Mouse (Mus musculus) CD4-positive, CD25-positive, alpha-beta regulatory T cell, adult 2 months (primary cell): Measurements from ENCODE around the gene Hoxc10.

Experiments
- DNase-seq: peaks from one replicate; pipeline ENCODE4 v3.0.0-alpha.2; 2012; ENCODE audit warnings: low read depth, low spot score

The Hoxc10 gene

GRCm38 (mm10) chr15:102988078-102988477 lies 21.5 kb downstream of the Hoxc10 start:
- DNase-seq: no peak

DNA sequence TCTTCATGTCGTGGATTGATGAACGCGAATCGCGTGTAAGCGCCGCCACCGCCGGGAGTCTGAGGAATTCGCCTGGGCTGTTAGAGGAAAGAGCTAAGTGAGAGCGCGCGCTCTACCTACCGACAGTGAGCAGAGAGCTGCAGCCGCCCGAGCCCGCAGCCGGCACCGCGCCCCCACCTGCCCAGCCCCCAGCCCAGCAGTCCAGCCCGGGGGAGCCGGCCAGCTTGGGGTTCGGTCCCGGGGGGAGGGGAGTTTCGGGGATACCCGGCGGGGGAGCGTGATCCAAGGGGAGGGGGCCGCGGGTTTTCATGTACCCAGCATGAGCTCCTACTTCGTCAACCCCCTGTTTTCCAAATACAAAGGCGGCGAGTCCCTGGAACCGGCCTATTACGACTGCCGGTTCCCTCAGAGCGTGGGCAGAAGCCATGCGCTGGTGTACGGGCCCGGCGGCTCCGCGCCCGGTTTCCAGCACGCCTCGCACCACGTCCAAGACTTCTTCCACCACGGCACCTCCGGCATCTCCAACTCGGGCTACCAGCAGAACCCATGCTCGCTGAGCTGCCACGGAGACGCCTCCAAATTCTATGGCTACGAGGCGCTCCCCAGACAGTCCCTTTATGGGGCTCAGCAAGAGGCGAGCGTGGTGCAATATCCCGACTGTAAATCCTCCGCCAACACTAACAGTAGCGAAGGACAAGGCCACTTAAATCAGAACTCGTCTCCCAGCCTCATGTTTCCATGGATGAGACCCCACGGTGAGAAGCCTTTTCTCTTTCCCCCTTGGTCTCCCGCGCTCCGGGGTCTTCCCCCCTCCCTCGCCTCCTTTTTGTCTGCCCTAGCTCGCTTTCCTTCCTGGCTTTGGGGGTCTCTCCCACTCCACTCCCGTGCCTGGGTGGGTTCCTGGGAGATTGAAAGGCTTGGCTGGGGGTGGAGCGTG lies 24.1 kb downstream of the Hoxc10 start, which contains the start of gene Hoxc8:
TSS of gene Hoxc8 (plus strand) at position 147 of the 937 bp plus-strand sequence.
- DNase-seq: no peak

- no peak for DNase-seq
Measured at GRCm38 (mm10) chr15:102991782-102992181, 25.2 kb downstream of the Hoxc10 start.

DNA sequence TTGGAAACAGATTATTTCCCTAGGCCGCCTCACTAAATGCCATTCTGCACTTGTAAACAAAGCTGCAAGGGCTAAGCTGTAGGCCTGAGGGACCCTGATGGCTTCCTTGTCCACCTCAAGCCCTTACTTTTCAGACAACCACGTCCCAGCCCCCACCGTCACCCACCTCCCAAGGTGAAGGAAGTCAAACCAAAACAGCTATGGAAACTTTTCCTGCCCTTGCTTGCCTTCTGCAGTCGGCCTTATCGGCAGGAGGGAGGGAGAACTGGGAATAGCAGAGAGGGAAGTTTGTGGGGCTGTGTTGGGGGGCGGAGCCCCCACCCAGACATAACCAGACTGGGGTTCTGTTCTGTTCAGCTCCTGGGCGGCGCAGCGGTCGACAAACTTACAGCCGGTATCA lies 25.6 kb downstream of the Hoxc10 start:
- DNase-seq: no peak

DNA sequence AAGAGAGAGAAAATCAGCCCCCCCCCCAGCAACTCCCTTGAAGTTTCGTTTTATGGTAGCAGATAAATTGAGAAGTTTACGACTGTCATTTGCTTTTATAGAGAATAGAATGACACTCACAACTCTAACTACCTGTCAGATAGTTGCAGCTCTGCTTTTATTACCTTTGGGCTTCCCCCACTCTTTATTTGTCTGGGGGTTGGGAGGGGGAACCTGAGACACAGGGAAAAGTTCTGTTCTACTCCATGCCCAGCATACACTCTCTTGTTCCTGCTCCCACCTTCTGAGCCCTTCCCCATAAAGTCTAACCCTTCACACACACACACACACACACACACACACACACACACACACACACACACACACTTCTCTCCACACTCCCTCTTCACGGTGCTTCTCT lies 26.3 kb downstream of the Hoxc10 start:
- no peak for DNase-seq

DNA sequence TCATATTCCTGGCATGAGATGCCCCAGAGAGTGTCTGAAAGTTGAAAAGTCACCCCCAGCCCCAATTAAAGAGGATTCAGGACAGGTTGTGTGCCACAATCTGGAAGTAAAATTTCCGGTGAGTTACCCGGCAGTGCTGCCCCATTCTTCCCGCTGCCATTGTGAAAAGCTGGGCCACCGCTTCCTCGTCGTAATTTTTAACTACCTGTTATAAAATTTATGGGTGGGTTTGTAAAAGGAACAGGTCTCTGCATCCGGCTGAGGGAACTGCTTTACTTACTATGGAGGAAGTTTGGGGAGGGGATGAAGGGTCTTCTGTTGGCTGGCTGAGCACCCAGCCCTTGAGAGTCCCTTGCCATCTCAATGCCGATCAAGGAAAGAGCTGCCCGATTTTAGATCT lies 30.0 kb downstream of the Hoxc10 start:
- DNase-seq: no peak

- DNase-seq: no peak
Measured at GRCm38 (mm10) chr15:102997431-102997830, 30.8 kb downstream of the Hoxc10 start.

DNA sequence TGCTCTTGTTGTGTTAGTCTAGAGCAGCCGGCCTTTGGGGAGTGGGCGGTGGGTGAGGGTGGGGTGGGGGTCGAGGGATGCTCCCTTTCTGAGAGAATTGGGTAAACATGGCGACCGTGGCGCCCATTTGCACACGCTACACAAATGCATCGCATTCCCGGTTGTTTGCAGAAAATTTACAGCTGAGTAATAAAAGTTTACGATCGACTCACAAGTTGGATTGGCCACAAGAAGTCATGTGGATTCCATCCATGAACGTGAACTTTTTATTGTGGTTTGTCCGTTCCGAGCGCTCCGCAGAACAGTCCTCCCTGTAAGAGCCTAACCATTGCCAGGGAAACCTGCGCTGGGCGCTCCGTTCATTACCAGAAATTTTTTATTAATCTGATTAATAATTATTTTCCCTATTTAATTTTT lies 31.4 kb downstream of the Hoxc10 start, which contains the start of gene Hoxc6:
TSS of gene Hoxc6 (plus strand) at position 319 of the 417 bp plus-strand sequence.
- no peak for DNase-seq

DNA sequence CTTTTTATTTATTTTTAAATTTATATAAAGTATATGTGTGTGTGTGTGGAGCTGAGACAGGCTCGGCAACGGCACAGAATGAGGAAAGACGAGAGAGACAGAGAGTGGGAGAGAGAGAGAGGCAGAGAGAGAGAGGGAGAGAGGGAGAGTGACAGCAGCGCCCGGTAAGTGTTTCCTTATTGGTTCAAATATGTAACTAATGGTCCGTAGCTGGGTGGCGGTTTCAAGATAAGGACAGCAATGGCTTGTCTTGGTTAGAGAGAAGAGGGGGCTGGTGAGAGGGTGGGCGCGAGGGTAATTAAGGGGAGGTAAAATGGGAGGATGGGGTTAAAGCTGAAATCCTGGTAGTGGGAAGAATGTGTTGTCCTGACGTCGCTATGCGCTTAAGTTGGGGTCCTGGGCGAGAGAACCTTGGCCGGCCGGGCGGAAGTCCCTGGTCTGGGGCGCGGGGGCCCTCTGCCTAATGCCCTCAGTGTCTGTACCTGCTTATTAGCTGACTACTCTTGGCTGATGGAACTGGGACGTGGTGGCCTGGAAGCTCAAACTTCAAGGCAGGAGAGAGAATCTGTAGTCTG lies 32.1 kb downstream of the Hoxc10 start:
- no peak for DNase-seq

DNA sequence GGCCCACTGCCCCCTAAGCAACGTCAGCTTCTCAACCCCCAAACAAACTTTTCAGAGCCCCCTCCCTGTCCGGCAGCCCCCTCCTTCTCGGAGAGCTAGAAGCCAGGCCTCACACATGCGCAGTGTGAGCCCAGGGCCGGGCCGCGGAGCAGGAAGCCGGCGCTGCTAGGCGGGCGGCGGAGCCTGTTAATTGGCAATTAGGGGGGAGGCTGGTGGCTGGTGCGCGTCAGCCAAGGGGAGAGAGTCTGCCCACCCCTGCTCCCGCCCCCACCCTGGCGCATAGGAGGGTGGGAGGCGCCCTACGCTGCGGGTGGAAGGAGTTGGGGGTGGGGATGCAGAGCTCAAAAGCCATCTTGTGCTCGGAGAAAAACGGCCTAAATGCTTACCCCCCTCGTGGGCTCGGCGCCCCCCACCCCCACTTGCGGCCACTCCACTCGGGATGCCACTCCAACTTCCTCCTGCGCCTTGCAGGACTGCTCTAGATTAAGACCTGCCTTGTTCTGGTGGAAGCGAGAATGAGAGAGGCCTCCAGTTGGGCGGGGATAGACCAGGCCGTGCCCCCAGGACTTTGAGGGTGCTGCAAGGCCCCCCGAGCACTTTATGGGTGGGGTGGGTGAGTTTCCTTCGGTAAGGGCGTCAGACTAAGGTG lies 32.7 kb downstream of the Hoxc10 start:
- DNase-seq: peak; percentile 83

GRCm38 (mm10) chr15:102999955-103000354 lies 33.4 kb downstream of the Hoxc10 start:
- no peak for DNase-seq

DNA sequence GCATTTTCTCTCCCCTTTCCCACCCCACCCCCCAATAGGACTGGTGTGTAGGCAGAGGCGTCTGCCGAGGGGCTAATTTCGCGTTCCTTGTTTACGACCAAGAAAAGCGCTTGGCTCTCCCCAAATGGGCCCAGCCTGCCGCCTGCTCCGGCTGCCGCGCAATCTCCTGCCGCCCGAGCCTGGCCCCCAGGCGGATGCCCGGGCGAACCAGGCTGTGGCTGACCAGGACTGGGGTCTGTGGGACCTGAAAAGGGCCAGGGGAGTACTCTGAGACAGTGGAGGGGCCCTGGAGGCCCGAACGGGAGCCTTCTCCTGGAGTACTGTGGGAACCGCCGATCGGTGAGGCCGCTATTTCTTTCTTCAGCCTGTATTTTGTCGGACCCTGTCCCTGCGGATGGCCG lies 33.9 kb downstream of the Hoxc10 start:
- DNase-seq: no peak

- no peak for DNase-seq
Measured at GRCm38 (mm10) chr15:103001370-103001769, 34.8 kb downstream of the Hoxc10 start.

GRCm38 (mm10) chr15:103002156-103002555 lies 35.6 kb downstream of the Hoxc10 start:
- no peak for DNase-seq

GRCm38 (mm10) chr15:103002821-103003448 lies 36.3 kb downstream of the Hoxc10 start:
- no peak for DNase-seq

GRCm38 (mm10) chr15:103005308-103005707 lies 38.7 kb downstream of the Hoxc10 start:
- DNase-seq: no peak

DNA sequence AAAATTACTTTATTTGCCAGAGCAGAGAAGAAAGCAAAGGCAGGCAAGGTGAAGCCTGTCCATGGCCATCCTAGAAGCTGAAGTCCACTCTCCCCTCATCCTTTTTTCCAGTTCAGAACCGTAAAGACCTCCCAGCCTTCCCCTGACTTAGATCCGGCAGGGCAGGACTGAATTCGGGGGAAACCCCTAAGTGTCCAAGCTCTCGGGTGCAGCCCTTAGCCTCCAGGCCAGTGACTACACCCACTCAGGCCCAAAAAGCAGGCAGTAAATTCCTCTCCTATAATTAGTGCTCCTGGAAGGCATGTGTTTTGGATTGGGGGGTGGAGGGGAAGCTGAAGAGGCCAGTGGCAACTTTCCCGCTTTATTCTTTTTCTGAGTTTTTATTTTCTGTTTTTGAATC lies 39.2 kb downstream of the Hoxc10 start:
- no peak for DNase-seq

DNA sequence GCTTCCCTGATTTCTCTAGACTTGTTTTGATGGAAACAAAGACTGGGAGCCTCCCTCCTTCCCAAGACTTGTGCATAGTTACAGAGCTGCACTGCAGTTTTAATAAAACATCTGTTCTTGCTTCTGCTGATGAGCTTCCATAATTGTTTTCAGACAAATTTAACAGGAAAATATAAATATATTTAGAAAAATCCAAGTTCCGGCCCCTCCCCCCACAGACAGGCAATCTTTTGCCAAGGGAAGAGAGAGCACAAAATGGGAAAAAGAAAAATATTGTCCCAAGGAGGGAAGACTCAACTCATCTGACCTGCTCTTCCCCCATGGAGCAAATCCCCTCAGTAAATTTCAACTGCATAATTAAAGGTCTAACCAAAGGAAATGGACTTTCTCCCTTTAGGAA lies 39.7 kb downstream of the Hoxc10 start:
- no peak for DNase-seq

DNA sequence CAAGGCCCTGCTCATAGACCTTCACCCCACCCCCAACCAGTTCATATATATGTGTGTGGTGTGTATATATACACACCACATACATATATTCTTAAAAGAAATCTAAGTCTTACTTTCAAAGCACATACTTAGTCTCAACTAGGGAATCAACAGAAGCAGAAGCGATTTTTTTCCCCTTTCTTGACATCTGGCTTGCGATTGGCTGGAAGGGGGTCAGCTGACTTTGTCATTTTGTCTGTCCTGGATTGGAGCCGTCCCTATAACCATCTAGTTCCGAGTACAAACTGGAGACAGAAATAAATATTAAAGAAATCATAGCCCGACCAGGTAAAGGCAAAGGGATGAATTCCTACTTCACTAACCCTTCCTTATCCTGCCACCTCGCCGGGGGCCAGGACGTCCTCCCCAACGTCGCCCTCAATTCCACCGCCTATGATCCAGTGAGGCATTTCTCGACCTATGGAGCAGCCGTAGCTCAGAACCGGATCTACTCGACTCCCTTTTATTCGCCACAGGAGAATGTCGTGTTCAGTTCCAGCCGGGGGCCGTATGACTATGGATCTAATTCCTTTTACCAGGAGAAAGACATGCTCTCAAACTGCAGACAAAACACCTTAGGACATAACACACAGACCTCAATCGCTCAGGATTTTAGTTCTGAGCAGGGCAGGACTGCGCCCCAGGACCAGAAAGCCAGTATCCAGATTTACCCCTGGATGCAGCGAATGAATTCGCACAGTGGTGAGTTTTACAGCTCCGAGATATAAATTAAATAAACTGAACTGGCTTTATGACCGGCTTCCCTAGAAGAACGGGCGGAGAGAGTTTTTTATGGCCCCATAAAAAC lies 42.9 kb downstream of the Hoxc10 start:
- no peak for DNase-seq

DNA sequence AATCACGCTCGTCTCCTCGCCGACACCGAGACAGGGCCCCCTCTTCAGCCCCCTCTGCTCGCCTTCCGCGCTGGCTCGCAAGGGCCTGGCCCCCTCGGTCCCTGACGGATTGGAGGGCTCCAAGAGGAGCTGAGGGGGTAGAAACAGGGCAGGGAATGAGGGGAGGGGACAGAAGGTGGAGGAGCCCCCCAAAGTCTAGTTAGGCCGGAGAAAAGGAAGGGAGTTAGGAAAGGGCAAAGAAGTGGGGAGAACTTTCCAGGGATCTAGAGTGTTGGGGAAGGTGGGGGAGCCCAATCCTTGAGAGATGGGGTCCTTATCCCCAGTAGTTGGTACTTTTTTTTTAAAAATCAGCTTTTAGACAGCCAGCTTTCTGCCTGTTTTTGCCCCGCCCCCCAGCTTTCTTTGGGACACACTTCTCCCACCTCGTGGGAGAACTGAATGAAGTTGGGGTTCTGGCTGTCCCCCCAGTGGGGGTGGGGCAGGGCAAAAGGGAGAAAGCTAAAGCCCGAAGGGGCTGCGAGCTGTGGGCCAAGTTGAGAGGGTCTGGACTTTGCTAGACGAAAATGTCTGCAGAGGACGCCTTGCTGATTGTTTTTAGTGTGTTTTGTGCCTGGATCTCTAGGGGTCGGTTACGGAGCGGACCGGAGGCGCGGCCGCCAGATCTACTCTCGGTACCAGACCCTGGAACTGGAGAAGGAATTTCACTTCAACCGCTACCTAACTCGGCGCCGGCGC lies 43.7 kb downstream of the Hoxc10 start:
- no peak for DNase-seq
